Mouse (Mus musculus) C2C12 (cell line): ENCODE data around the gene Cacna2d3.

Source experiments
- CTCF ChIP-seq: IDR thresholded peaks from one replicate; pipeline ENCODE4 v1.5.1; 2011; ENCODE audit not compliant: control insufficient read depth, insufficient read depth, insufficient read length
- MYOG ChIP-seq: IDR thresholded peaks from one replicate; pipeline ENCODE4 v1.6.1; 2011; ENCODE audit not compliant: control insufficient read depth, insufficient read length; ENCODE audit errors: extremely low read depth

- TF ChIP-seq MYOG (no peak), CTCF (no peak)
Observed at GRCm38 (mm10) chr14:29645421-29645820, 76.2 kb downstream of the Cacna2d3 start.
